Comparison of ENCODE assay signal across 12 mouse cellular contexts in genomic region chr5:103208021-103208511, GRCm38 (mm10). TPM values are rescaled to one million over a fixed set of nuclear protein-coding genes. Genes with fewer than 3 reads are reported as not detected.
DNase-seq lines count a peak whose midpoint lies in the region; ATAC-seq and TF ChIP-seq lines count a peak whose summit lies in the region.
"Had no signal": no experiment of that assay in that cellular context is flagged by ENCODE, and none has a peak within 500 bp of the region (broad histone marks: within the 10 kb centered on the region; RNA-seq: fewer than 3 reads in every experiment).

No protein-coding gene starts in this region.

- 31% methylated on average over 10 of the region's 10 CpGs for WGBS in hindbrain, embryonic 14.5 days
- 28% methylated on average over 10 of the region's 10 CpGs for WGBS in midbrain, postnatal 0 days

- peak overlapping the region; percentile 74 for H3K4me2 ChIP-seq in hindbrain, embryonic 14.5 days (replicated peaks)
- peak overlapping the region; percentile 60 for H3K4me2 ChIP-seq in midbrain, postnatal 0 days (ENCODE audit: low read depth, low read length, poor library complexity, severe bottlenecking)
- H3K4me2 ChIP-seq: liver, embryonic 13.5 days had no signal

- no peak for TF ChIP-seq CTCF in midbrain, postnatal 0 days (IDR thresholded peaks at IDR 0.05)

- peaks cover 22% of the 10 kb centered on the region for H3K4me1 ChIP-seq in hindbrain, embryonic 14.5 days (replicated peaks; ENCODE audit: control insufficient read depth, insufficient read depth, low read length)
- peaks cover 11% of the 10 kb centered on the region; the same call in 1 of the 2 replicates for H3K4me1 ChIP-seq in midbrain, postnatal 0 days (ENCODE audit: insufficient read depth, low read length)
- H3K4me1 ChIP-seq: liver, embryonic 13.5 days had no signal

- H3K9ac ChIP-seq in hindbrain, embryonic 14.5 days, result peak overlapping the region; percentile 93
- peak overlapping the region; percentile 64 for H3K9ac ChIP-seq in midbrain, postnatal 0 days (replicated peaks; ENCODE audit: low read length, poor library complexity, severe bottlenecking)
- H3K9ac ChIP-seq: liver, embryonic 13.5 days had no signal

- H3K4me3 ChIP-seq in hindbrain, embryonic 14.5 days (replicated peaks; ENCODE audit: low read length), result peak overlapping the region; percentile 67
- H3K4me3 ChIP-seq in midbrain, postnatal 0 days (ENCODE audit: low read depth, low read length), result peak overlapping the region; percentile 50
- H3K4me3 ChIP-seq: gastrocnemius, adult 2 months; liver, embryonic 13.5 days had no signal

- no peaks in the 10 kb centered on the region; the same call in 1 of the 2 replicates for H3K36me3 ChIP-seq in hindbrain, embryonic 14.5 days (replicated peaks; ENCODE audit: control insufficient read depth, insufficient read depth)
- H3K36me3 ChIP-seq in midbrain, postnatal 0 days (ENCODE audit: insufficient read depth, low read length), result no peaks in the 10 kb centered on the region
- H3K36me3 ChIP-seq: G1E; liver, embryonic 13.5 days had no signal

- no peaks in the 10 kb centered on the region for H3K27me3 ChIP-seq in hindbrain, embryonic 14.5 days (ENCODE audit: control insufficient read depth, insufficient read depth, low read length)
- no peaks in the 10 kb centered on the region for H3K27me3 ChIP-seq in midbrain, postnatal 0 days (ENCODE audit: insufficient read depth, low read length)
- H3K27me3 ChIP-seq: liver, embryonic 13.5 days had no signal

- DNase-seq in cerebellum, postnatal 4 days (ENCODE audit: low spot score in 2 of 2), result no peak
- peak; percentile 67 for DNase-seq in cerebellum, adult 9-11 months
- DNase-seq in hindbrain, embryonic 14.5 days (ENCODE audit: low spot score), result no peak
- DNase-seq in midbrain, postnatal 0 days (ENCODE audit: low spot score), result no peak
- no peak for DNase-seq in spleen, postnatal 36 days (ENCODE audit: low spot score in 2 of 2)
- DNase-seq in spleen, adult 18-20 months, result no peak
- no peak for DNase-seq in urinary bladder, adult 2 months (ENCODE audit: low spot score)
- DNase-seq: gastrocnemius, adult 2 months; kidney, postnatal 10 days; liver, embryonic 13.5 days had no signal

- H3K9me3 ChIP-seq in hindbrain, embryonic 14.5 days (ENCODE audit: control insufficient read depth, low read length), result no peaks in the 10 kb centered on the region
- H3K9me3 ChIP-seq in midbrain, postnatal 0 days (ENCODE audit: low read length), result no peaks in the 10 kb centered on the region
- H3K9me3 ChIP-seq: liver, embryonic 13.5 days had no signal

- ATAC-seq in cerebellum, adult (ENCODE audit: insufficient number of reproducible peaks, low FRiP score, low TSS enrichment), result 0 out of 2 replicates have a peak, but pooled peaks have one; percentile 16
- no peak for ATAC-seq in hindbrain, embryonic 14.5 days (ENCODE audit: low FRiP score)
- ATAC-seq in midbrain, postnatal 0 days (ENCODE audit: low FRiP score), result no peak

- peak overlapping the region; percentile 95 for H3K27ac ChIP-seq in hindbrain, embryonic 14.5 days
- peak overlapping the region; percentile 81 for H3K27ac ChIP-seq in midbrain, postnatal 0 days (ENCODE audit: low read depth, low read length)
- H3K27ac ChIP-seq: gastrocnemius, adult 2 months; liver, embryonic 13.5 days had no signal

RNA-seq across cellular contexts. Expression of gene Mapk10, which starts 3.1 kb away (rescaled TPM):
- polyA plus RNA-seq in hindbrain, embryonic 14.5 days (2014; fragmentation: Nextera tagmentation; extraction: Ambion mirVana), result 86.6 and 107 TPM in 2 replicates
- 35.8 and 46.6 TPM in 2 replicates for total RNA-seq in midbrain, postnatal 0 days (2014; rRNA removed)
- polyA plus RNA-seq in midbrain, postnatal 0 days (2015; fragmentation: Nextera tagmentation; extraction: Ambion mirVana), result 99.8 and 110 TPM in 2 replicates
- polyA plus RNA-seq in urinary bladder, adult 2 months (2012; rRNA removed), result 0.29 and 0.45 TPM in 2 replicates
- polyA plus RNA-seq: G1E had no signal

Comparison
In these comparisons a context has a peak if more than half of its experiments do, and no peak if none do; other contexts are left out.
1. RNA of gene Mapk10, which starts 3.1 kb away (polyA plus RNA-seq): 99.8 to 110 TPM in midbrain, postnatal 0 days and 86.6 to 107 TPM in hindbrain, embryonic 14.5 days; 0.29 to 0.45 TPM in urinary bladder, adult 2 months; every median in the first group is over 10 times any median in the second.